Mouse (Mus musculus) neural tube, postnatal 0 days (tissue): ENCODE data around the gene Fcgrt. TPM values are rescaled to one million over a fixed set of nuclear protein-coding genes. Genes with fewer than 3 reads are reported as not detected.

Experiments
- microRNA counts: library from miRNA; unstranded; fragments of <30 nt; microRNA quantifications from one replicate; lab custom pipeline; 2015
- microRNA-seq: library from miRNA; unstranded; fragments of <30 nt; microRNA quantifications from one replicate; pipeline ENCODE4, GENCODE M21; 2016
- polyA plus RNA-seq: library from polyadenylated mRNA; unstranded; fragments of >200 nt; fragmentation: Nextera tagmentation; extraction: Ambion mirVana; gene quantifications from 2 replicates; pipeline ENCODE4 v1.2.1, GENCODE M21; 2015

Gene Fcgrt
- polyA plus RNA-seq: 50.0 and 59.6 TPM in 2 replicates

DNA sequence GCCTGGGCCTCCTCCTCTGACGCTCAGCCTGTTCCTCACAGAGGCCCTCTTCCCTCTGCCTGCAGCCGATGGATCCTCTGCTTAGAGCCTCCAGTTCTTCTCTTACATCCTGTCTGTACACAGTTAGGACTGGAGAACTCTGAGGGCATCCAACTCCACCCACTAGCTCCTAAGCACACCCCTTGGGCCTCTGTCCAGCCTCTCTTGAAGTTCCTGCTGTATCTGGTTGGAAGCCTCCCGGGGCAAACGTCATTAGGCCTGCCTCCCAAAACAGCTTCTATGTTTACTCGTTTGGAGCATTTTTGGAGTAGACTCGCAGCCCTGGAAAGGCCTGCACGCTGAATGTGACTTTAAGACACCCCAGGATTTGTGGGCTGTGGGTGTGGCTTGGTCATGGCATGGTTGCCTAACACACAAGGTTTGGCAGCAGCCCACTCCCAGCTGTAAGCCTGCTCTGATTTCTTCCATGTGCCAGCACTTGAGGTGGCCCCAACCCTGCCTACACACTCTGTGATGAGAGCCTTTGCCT is at the start of gene Fcgrt:
Gene Fcgrt, minus strand, starts transcription at position 200 of the 529 bp plus-strand sequence.

DNA sequence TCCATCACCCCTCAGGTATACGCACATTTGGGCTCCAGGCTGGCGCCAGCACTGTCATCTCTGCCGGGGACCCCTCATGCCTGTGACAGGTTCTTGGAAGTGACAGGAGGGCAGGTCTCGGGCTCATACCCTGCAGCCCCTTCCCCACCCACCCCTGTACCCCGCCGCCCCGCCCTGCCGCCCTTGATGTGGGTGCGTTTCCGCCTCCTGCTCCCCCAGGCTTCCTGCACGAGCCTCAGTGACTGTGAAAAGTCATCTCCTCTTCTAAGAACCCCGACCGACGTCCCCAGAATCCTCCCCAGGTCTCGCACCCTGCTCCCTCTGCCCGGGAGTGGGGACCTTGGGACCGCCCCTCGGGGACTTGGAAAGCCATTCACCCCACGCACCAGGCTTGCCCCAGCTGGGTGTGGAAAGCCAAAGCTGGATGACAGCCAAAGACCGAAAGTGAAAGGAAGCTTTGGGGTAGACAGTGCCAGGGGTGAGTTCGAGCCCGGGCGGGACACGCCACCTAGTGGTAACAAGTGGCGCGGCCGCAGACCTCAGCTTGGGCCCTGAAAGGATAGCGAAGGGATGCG is 32.4 kb upstream of the Fcgrt start, which contains the start of the genes Gm45713 and Flt3l:
Gene Gm45713, minus strand, starts transcription at position 239 of the 575 bp plus-strand sequence.
Gene Flt3l, minus strand, starts transcription at position 440 of the 575 bp plus-strand sequence.

DNA sequence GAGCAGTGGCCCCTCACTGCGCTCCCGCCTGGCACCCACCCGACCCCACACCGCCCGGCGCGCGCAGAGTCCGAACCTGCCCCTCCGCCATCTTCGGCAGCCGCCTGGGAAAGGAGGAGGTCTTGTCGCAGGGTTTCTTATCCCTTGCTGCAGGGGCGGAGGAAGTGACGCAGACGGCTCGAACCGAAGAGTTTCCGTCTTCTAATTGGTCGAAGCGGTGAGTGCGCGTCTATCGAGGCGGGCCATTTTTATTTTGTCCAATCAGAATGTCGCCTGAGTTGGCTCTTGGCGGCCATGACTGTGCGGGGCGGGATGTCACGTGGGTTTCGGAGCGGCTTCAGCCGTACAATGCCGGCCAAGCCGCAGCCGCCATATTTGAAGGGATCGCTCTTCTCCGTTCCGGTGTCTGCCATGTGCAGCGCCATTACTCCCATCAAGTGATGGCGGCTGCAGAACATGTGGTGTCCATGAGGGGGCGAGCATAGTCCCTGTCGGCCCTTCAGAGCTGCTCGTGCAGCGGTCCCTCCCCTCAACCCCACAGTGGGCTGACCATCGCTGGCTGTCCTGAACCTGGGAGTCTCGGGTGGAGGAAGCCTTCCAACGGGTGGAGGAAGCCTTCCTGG is 25.1 kb upstream of the Fcgrt start, which contains the start of gene Rpl13a:
Gene Rpl13a, minus strand, starts transcription at position 138 of the 623 bp plus-strand sequence.

DNA sequence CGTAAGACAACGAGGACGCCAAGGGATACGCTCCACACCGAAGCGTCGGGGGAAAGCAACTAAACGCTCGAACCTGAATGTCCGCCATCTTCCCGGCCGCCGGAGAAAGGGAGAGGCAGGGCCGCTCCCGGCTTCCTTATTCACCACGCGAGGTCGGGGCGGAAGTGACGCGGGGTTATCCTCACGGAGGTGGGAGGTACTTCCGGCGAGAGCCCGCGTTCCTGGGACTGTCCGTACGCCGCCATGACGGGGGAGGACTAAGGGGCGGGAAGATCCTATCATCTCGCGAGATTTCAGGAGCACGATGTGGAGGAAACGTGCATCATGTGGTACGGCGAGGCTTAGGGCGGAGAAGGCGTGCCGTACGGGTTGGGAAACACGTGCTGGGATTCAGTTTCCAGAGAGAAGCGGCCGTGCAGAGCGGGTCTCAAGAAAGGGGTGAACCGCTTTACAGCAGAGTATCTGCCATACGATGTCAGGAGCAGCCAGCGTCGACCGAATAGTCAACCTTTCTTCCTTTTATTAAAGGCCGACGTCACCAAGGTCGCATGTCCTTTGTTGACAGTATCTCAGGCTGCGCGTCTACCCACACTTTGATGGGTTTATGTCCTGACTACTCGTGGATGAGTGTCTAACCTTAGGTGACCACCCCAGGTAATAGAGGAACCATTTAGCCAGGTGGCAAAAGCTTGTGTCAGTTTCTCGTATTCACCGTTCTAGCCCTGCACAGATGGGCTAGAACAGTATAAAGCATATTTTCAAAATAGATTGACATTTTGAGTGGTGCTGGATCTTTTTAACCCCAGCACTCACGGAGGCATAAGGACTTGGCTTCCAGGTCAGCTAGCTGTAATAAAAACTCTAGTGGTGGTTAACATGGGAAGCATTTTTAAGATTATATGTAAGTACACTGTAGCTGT is 20.8 kb upstream of the Fcgrt start, which contains the start of gene Rps11:
Gene Rps11, minus strand, starts transcription at position 216 of the 920 bp plus-strand sequence.

DNA sequence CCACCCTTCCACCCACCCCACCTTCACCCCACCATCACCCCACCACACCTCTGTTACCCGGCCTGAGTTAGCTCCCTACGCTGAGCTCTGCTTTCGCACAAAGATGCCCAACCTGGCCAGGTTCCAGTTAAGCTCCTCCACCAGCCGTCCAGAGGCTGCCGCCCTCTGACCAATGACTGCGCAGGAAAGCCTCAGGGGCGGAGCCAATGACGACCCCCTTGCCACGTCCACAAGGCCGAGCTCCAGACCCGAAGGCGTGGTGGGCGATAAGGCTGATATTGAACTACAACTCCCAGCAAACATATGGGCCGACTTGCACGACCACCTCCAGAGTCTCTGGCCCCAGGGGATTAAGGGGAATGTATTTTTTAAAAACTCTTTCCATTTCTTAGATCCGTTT is 11.6 kb downstream of the Fcgrt start, which contains the start of gene Rcn3:
Gene Rcn3, minus strand, starts transcription at position 174 of the 400 bp plus-strand sequence.

DNA sequence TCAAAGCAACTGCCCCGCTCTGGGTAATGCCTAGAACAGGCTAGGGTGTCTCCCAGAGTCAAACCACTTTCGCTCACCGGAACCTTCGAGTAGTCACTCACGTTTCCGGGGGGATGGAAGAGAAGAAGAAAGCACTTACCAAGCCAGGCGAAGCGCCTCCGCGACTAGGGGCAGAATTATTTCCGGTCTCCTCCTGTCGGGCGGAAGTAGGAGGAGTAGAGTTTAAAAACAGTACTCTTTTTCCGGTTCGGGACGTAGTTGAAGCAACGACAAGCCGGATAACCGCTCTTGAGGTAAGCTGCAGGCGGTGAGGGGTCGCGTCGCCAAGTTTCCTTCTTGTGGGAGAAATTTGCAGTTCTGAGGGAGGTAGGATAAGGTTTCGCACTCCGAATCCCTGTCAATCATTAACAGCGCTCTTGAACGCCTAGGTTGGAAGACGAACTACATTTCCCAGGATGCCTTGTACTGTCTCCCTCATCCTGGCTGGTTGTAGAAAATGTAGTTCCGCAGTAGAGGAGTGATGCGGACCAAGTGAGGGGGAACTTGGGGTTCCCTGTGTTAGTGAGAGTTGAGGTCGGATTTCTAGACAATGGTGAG is 41.3 kb downstream of the Fcgrt start, which contains the start of the genes Nosip and Prrg2:
Gene Nosip, plus strand, starts transcription at position 191 of the 597 bp plus-strand sequence.
Gene Prrg2, minus strand, starts transcription at position 439 of the 597 bp plus-strand sequence.

DNA sequence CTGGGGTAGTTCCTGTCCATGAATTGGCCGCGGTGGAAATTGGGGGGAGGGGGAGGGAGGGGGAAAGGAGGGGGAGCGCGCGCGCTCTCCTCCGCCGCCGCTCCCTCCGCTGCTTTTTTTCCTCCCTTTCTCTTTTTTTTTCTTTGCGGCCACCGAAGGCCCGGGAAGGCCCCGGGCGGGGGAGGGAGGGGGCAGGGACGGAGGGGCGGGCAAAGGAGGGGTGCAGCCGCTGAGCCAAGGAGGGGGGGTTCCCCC is 50.9 kb downstream of the Fcgrt start, which contains the start of gene Prr12:
Gene Prr12, minus strand, starts transcription at position 20 of the 255 bp plus-strand sequence.

MicroRNAs encoded within 50 kb of the gene (microRNA counts, 519-probe panel; counts per million panel counts)
- microRNA mmu-miR-150 (lab: Ali Mortazavi, UCI): 5,358 counts per million, percentile 68 among the panel's probes with 10 or more counts

Small RNA genes lying within 50 kb of the gene (microRNA-seq; reads per million reads assigned to microRNA genes)
- gene Mir150 (213 reads per million, percentile 54 among the genes with 10 or more reads in this experiment), gene Mir5121 (9.0 reads per million, percentile 19 among the genes with 10 or more reads in this experiment)

Other genes with a start within 250 kb of the Fcgrt start
- 27.6 and 30.9 TPM in 2 replicates for gene Pnkp, start 246.7 kb downstream of the Fcgrt start, polyA plus RNA-seq
- gene Ptov1, start 234.1 kb downstream of the Fcgrt start, polyA plus RNA-seq: 473 and 497 TPM in 2 replicates
- 102 and 116 TPM in 2 replicates for gene Med25, start 211.1 kb downstream of the Fcgrt start, polyA plus RNA-seq
- 15.0 and 17.1 TPM in 2 replicates for gene Fuz, start 207.8 kb downstream of the Fcgrt start, polyA plus RNA-seq
- gene Ap2a1, start 174.4 kb downstream of the Fcgrt start, polyA plus RNA-seq: 115 and 126 TPM in 2 replicates
- gene Tsks, start 160.6 kb downstream of the Fcgrt start, polyA plus RNA-seq: 0.13 and 0.25 TPM in 2 replicates
- 47.3 and 54.4 TPM in 2 replicates for gene Cpt1c, start 129.0 kb downstream of the Fcgrt start, polyA plus RNA-seq
- gene Prmt1, start 117.3 kb downstream of the Fcgrt start, polyA plus RNA-seq: 421 and 486 TPM in 2 replicates
- gene Irf3, start 106.2 kb downstream of the Fcgrt start, polyA plus RNA-seq: 39.9 and 41.6 TPM in 2 replicates
- 9.2 and 11.8 TPM in 2 replicates for gene Bcl2l12, start 105.1 kb downstream of the Fcgrt start, polyA plus RNA-seq
- gene Scaf1, start 87.5 kb downstream of the Fcgrt start, polyA plus RNA-seq: 46.4 and 54.3 TPM in 2 replicates
- 19.6 and 25.6 TPM in 2 replicates for gene Rras, start 85.9 kb downstream of the Fcgrt start, polyA plus RNA-seq
- gene Prr12, start 51.0 kb downstream of the Fcgrt start, polyA plus RNA-seq: 9.7 and 11.6 TPM in 2 replicates
- 59.8 and 66.5 TPM in 2 replicates for gene Nosip, start 41.4 kb downstream of the Fcgrt start, polyA plus RNA-seq
- 14.7 and 15.8 TPM in 2 replicates for gene Prrg2, start 41.2 kb downstream of the Fcgrt start, polyA plus RNA-seq
- 57.0 and 59.7 TPM in 2 replicates for gene Rcn3, start 11.6 kb downstream of the Fcgrt start, polyA plus RNA-seq
- gene Rps11, start 20.6 kb upstream of the Fcgrt start, polyA plus RNA-seq: 748 and 784 TPM in 2 replicates
- 715 and 776 TPM in 2 replicates for gene Rpl13a, start 24.9 kb upstream of the Fcgrt start, polyA plus RNA-seq
- 0.63 TPM in 1 of 2 replicates, not detected in the other for gene Gm45713, start 32.4 kb upstream of the Fcgrt start, polyA plus RNA-seq
- gene Flt3l, start 32.6 kb upstream of the Fcgrt start, polyA plus RNA-seq: 2.4 and 2.9 TPM in 2 replicates
- gene Pih1d1, start 50.5 kb upstream of the Fcgrt start, polyA plus RNA-seq: 63.5 and 72.6 TPM in 2 replicates
- gene Aldh16a1, start 50.7 kb upstream of the Fcgrt start, polyA plus RNA-seq: 14.5 and 17.7 TPM in 2 replicates
- gene Slc17a7, start 60.1 kb upstream of the Fcgrt start, polyA plus RNA-seq: 0.29 and 1.2 TPM in 2 replicates
- gene Gfy, start 75.7 kb upstream of the Fcgrt start, polyA plus RNA-seq: not detected in 2 replicates
- not detected in 2 replicates for gene Pth2, start 77.1 kb upstream of the Fcgrt start, polyA plus RNA-seq
- 0.42 and 0.50 TPM in 2 replicates for gene Ccdc155, start 101.0 kb upstream of the Fcgrt start, polyA plus RNA-seq
- gene Dkkl1, start 108.3 kb upstream of the Fcgrt start, polyA plus RNA-seq: 27.6 and 29.1 TPM in 2 replicates
- 18.3 and 18.6 TPM in 2 replicates for gene Tead2, start 111.9 kb upstream of the Fcgrt start, polyA plus RNA-seq
- 3.1 and 4.6 TPM in 2 replicates for gene Cd37, start 135.3 kb upstream of the Fcgrt start, polyA plus RNA-seq
- gene Slc6a16, start 137.2 kb upstream of the Fcgrt start, polyA plus RNA-seq: 2.2 and 2.6 TPM in 2 replicates
- gene Slc6a21, start 173.7 kb upstream of the Fcgrt start, polyA plus RNA-seq: not detected in 2 replicates
- gene Trpm4, start 229.9 kb upstream of the Fcgrt start, polyA plus RNA-seq: 11.8 and 12.6 TPM in 2 replicates
- 0.52 and 0.62 TPM in 2 replicates for gene Hrc, start 231.4 kb upstream of the Fcgrt start, polyA plus RNA-seq